Mouse (Mus musculus) small intestine, adult 10 weeks (tissue): ENCODE results near the gene Magee1. TPM values are rescaled to one million over a fixed set of nuclear protein-coding genes. Genes with fewer than 3 reads are reported as not detected.

Experiments used
- polyA plus RNA-seq: library from polyadenylated mRNA; stranded (reverse); fragments of 350-450 nt; fragmentation: Illumina TruSeq; extraction: RNeasy Lipid Tissue Mini Kit (QIAGEN cat#74804); gene quantifications from one replicate; pipeline ENCODE4 v1.2.3, GENCODE M21; 2014; ENCODE audit warnings: low replicate concordance

Gene Magee1
- polyA plus RNA-seq: 1.5 TPM

DNA sequence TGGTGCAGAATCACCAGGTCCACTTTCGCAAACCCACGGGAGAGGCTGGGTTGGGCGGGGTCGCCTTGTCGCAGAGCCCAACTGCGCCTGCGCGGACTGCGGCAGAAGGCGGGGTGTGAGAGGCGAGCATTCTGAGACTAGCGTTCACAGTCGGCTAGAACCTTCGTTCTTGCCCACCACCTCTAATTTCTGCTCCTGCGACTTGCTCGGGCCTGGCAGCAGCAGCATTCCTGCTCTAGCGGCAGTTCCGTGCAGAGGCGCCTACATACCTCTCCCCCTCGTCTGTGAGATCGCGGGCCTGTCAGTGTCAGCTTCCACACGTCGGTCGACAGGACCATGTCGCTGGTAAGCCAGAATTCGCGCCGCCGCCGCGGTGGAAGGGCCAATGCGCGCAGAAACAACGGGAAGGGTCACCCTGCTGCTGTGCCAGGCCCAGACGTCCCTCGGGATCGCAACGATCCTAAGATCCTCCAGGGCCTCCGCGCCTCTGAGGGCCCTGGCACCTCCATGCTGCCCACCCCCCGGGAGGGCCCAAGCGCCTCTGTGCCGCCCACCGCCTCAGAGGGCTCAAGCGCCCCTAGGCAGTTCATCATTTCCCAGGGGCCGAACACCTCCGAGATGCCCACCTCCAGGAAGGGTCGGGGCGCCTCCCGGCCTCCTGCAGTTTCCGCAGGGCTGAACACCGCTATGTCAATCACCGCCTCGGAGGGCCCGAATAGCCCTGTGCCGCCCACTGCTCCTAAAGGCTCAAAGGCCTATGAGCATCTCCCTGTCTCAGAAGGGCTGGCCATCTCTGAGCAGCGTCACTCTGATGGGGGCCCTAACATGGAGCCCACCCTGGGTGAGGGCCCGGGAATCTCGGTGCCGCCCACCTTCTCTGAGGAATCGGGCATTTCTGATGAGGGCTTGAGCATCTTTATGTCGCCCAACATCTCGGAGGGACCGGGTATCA is at the start of gene Magee1:
TSS of gene Magee1 (plus strand) at position 104 of the 952 bp plus-strand sequence.

DNA sequence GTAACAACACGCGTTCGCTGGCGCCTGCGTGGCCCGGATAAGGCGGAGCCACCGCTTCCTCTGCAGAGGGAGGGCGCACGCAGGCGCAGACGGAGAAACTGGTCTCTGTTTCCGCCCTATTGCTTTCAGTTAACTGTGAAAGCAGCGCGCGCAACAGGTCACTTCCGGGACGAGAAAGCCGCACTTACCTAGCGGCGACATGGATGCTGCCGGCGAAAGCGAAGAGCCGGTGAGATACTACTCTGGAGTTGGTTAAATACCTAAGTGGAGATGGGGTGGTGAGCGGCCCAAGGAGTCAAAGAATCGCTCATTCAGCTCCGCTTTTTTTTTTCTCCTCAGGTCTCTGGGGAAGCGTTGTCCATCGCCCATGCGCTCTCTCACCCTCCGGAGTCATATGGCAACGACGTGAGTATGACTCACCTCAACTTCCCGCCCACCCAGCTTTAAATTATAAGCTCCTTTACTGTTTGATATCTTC is 40.5 kb upstream of the Magee1 start, which contains the start of gene Pbdc1:
TSS of gene Pbdc1 (plus strand) at position 142 of the 478 bp plus-strand sequence.

Other genes starting within 250 kb of the Magee1 start
- 33.1 TPM for gene Pbdc1, start 40.6 kb upstream of the Magee1 start, polyA plus RNA-seq